Mouse (Mus musculus) megakaryocyte, embryonic 14.5 days (primary cell): ENCODE results near the gene Ndfip2.

ENCODE experiments used
- FLI1 ChIP-seq: IDR thresholded peaks from 2 replicates; pipeline ENCODE4 v1.6.1; 2012; ENCODE audit warnings: low read length, inconsistent platforms, mixed read lengths
- GATA1 ChIP-seq: IDR thresholded peaks from 3 replicates; pipeline ENCODE4 v1.6.1; 2012; ENCODE audit warnings: mixed read lengths, low read length, inconsistent platforms, borderline replicate concordance

GRCm38 (mm10) chr14:105258379-105259034 lies at the start of gene Ndfip2:
- TF ChIP-seq GATA1 (no peak), FLI1 (no peak)
